Mouse (Mus musculus) pancreas, adult 10 weeks (tissue): Measurements from ENCODE around the gene 5730522E02Rik. TPM values are rescaled to one million over a fixed set of nuclear protein-coding genes. Genes with fewer than 3 reads are reported as not detected.

ENCODE experiments used
- polyA plus RNA-seq: library from polyadenylated mRNA; stranded (reverse); fragments of 350-450 nt; fragmentation: Illumina TruSeq; extraction: RNeasy Lipid Tissue Mini Kit (QIAGEN cat#74804); gene quantifications from one replicate; pipeline ENCODE4 v1.2.3, GENCODE M21; 2015; ENCODE audit warnings: low read depth, low replicate concordance; ENCODE audit not compliant: insufficient read depth

5730522E02Rik gene
- not detected for polyA plus RNA-seq

GRCm38 (mm10) chr11:26210582-26211180 is at the start of gene 5730522E02Rik:
Gene 5730522E02Rik (minus strand): TSS chr11:26210763.

Other genes with a start within 250 kb of the 5730522E02Rik start
- 2.5 TPM for gene Fancl, start 175.4 kb upstream of the 5730522E02Rik start, polyA plus RNA-seq